Mouse (Mus musculus) CH12.LX (cell line): ENCODE data around the gene Nhsl1.

Experiments
- CTCF ChIP-seq, 2 experiments: IDR thresholded peaks in 1 of 2; conservative IDR thresholded peaks in 1 of 2; 2 replicates each; pipeline ENCODE4 v1.5.1; 2011 to 2012; ENCODE audit warnings: low read depth in 2 of 2, low read length in 2 of 2, improper control_type of control experiment in 1 of 2, inconsistent platforms in 1 of 2, mild to moderate bottlenecking in 1 of 2, moderate library complexity in 1 of 2
- E2F4 ChIP-seq: IDR thresholded peaks from 2 replicates; pipeline ENCODE4 v1.6.1; 2011; ENCODE audit warnings: low read depth, low read length, improper control_type of control experiment; ENCODE audit not compliant: insufficient replicate concordance
- NELFE ChIP-seq: IDR thresholded peaks from 2 replicates; pipeline ENCODE4 v1.6.1; 2011; ENCODE audit warnings: low read depth, low read length, improper control_type of control experiment
- POLR2A ChIP-seq: IDR thresholded peaks from 2 replicates; pipeline ENCODE4 v1.6.1; 2011; ENCODE audit warnings: low read depth, mild to moderate bottlenecking, improper control_type of control experiment, low read length
- SIN3A ChIP-seq: IDR thresholded peaks from 2 replicates; pipeline ENCODE4 v1.6.1; 2012; ENCODE audit warnings: low read length, improper control_type of control experiment, inconsistent platforms
- TBP ChIP-seq: conservative IDR thresholded peaks from 2 replicates; pipeline ENCODE4 v1.6.1; 2011; ENCODE audit warnings: low read depth, low read length, improper control_type of control experiment
- USF2 ChIP-seq: conservative IDR thresholded peaks from 2 replicates; pipeline ENCODE4 v1.6.1; 2011; ENCODE audit warnings: low read depth, low read length, improper control_type of control experiment

- no peak for TF ChIP-seq SIN3A
- no peak for TF ChIP-seq USF2
- no peak for TF ChIP-seq TBP
- no peak for TF ChIP-seq CTCF (conservative IDR thresholded peaks at IDR 0.05 in 1 of 2, IDR thresholded peaks at IDR 0.05 in 1 of 2; ENCODE audit: low read depth in 2 of 2, low read length in 2 of 2)
- TF ChIP-seq NELFE = no peak
- no peak for TF ChIP-seq POLR2A
- no peak for TF ChIP-seq E2F4
Observed at GRCm38 (mm10) chr10:18493010-18493894, 174.5 kb downstream of the Nhsl1 start.
